Mouse (Mus musculus) splenic B cell, adult 2 months (primary cell): ENCODE results near the gene Mrtfb.

Experiments
- DNase-seq: peaks from one replicate; pipeline ENCODE4 v3.0.0-alpha.2; 2011; ENCODE audit warnings: low read depth, low spot score
- H3K27me3 ChIP-seq: 2 replicates; pipeline ENCODE4 v1.6.1; 2012; ENCODE audit warnings: mild to moderate bottlenecking, low read length, moderate library complexity, mixed read lengths; ENCODE audit not compliant: control insufficient read depth, poor library complexity, insufficient read depth, severe bottlenecking
- H3K36me3 ChIP-seq: 2 replicates; pipeline ENCODE4 v1.6.1; 2012; ENCODE audit warnings: mild to moderate bottlenecking, low read length, moderate library complexity, mixed read lengths; ENCODE audit not compliant: control insufficient read depth, poor library complexity, insufficient read depth, severe bottlenecking

Gene Mrtfb

GRCm38 (mm10) chr16:13372899-13373533, 116.7 kb downstream of the Mrtfb start:
- no peaks in the 10 kb centered on the region for H3K27me3 ChIP-seq
- DNase-seq, result no peak
- H3K36me3 ChIP-seq, result 0 out of 2 replicates have a peak, but pooled peaks cover 1% of the 10 kb centered on the region

- Histone ChIP-seq H3K27me3 (no peaks in the 10 kb centered on the region), H3K36me3 (0 out of 2 replicates have a peak, but pooled peaks cover 1% of the 10 kb centered on the region)
- DNase-seq, result no peak
Measured at GRCm38 (mm10) chr16:13376947-13377486, 120.7 kb downstream of the Mrtfb start.

- no peak for DNase-seq
Measured at GRCm38 (mm10) chr16:13378157-13378556, 121.9 kb downstream of the Mrtfb start.

GRCm38 (mm10) chr16:13379865-13380264, 123.6 kb downstream of the Mrtfb start:
- Histone ChIP-seq H3K36me3 (0 out of 2 replicates have a peak, but pooled peaks cover 2% of the 10 kb centered on the region), H3K27me3 (no peaks in the 10 kb centered on the region)
- DNase-seq, result no peak

More at GRCm38 (mm10) chr16:13378157-13378556, 121.9 kb downstream of the Mrtfb start:
- no peaks in the 10 kb centered on the region for H3K27me3 ChIP-seq
- H3K36me3 ChIP-seq, result 0 out of 2 replicates have a peak, but pooled peaks cover 2% of the 10 kb centered on the region

- no peak for DNase-seq
- H3K36me3 ChIP-seq, result peaks cover 10% of the 10 kb centered on the region; the same call in 1 of the 2 replicates
Measured at GRCm38 (mm10) chr16:13381771-13382170, 125.5 kb downstream of the Mrtfb start.

GRCm38 (mm10) chr16:13387306-13387705, 131.0 kb downstream of the Mrtfb start:
- no peak for DNase-seq
- Histone ChIP-seq H3K36me3 (peaks cover 10% of the 10 kb centered on the region; the same call in 1 of the 2 replicates), H3K27me3 (no peaks in the 10 kb centered on the region)

More at GRCm38 (mm10) chr16:13381771-13382170, 125.5 kb downstream of the Mrtfb start:
- no peaks in the 10 kb centered on the region for H3K27me3 ChIP-seq

GRCm38 (mm10) chr16:13400375-13400774, 144.1 kb downstream of the Mrtfb start:
- DNase-seq, result no peak
- H3K36me3 ChIP-seq, result peaks cover 8% of the 10 kb centered on the region
- H3K27me3 ChIP-seq, result no peaks in the 10 kb centered on the region

GRCm38 (mm10) chr16:13401591-13401990, 145.3 kb downstream of the Mrtfb start:
- Histone ChIP-seq H3K36me3 (peaks cover 6% of the 10 kb centered on the region), H3K27me3 (no peaks in the 10 kb centered on the region)
- DNase-seq, result no peak

GRCm38 (mm10) chr16:13404656-13405055, 148.4 kb downstream of the Mrtfb start:
- Histone ChIP-seq H3K27me3 (no peaks in the 10 kb centered on the region), H3K36me3 (peaks cover 2% of the 10 kb centered on the region)
- DNase-seq, result no peak

- Histone ChIP-seq H3K36me3 (peaks cover 2% of the 10 kb centered on the region), H3K27me3 (no peaks in the 10 kb centered on the region)
- no peak for DNase-seq
Measured at GRCm38 (mm10) chr16:13405403-13405802, 149.1 kb downstream of the Mrtfb start.

GRCm38 (mm10) chr16:13409530-13410163, 153.4 kb downstream of the Mrtfb start:
- peak; percentile 55 for DNase-seq
- H3K27me3 ChIP-seq, result no peaks in the 10 kb centered on the region
- H3K36me3 ChIP-seq, result peaks cover 3% of the 10 kb centered on the region

- Histone ChIP-seq H3K27me3 (no peaks in the 10 kb centered on the region), H3K36me3 (peaks cover 3% of the 10 kb centered on the region)
- no peak for DNase-seq
Measured at GRCm38 (mm10) chr16:13410760-13411159, 154.5 kb downstream of the Mrtfb start.

GRCm38 (mm10) chr16:13411531-13411930, 155.2 kb downstream of the Mrtfb start:
- Histone ChIP-seq H3K36me3 (peaks cover 3% of the 10 kb centered on the region), H3K27me3 (no peaks in the 10 kb centered on the region)
- DNase-seq, result no peak

GRCm38 (mm10) chr16:13414566-13414965, 158.3 kb downstream of the Mrtfb start:
- Histone ChIP-seq H3K36me3 (peaks cover 3% of the 10 kb centered on the region), H3K27me3 (no peaks in the 10 kb centered on the region)
- DNase-seq, result no peak

GRCm38 (mm10) chr16:13414972-13415371, 158.7 kb downstream of the Mrtfb start:
- no peak for DNase-seq
- Histone ChIP-seq H3K36me3 (peaks cover 3% of the 10 kb centered on the region), H3K27me3 (no peaks in the 10 kb centered on the region)
